Mouse (Mus musculus) brain, embryonic 18.5 days (tissue): ENCODE data around the gene Hexim2.

ENCODE experiments used
- DNase-seq: peaks from one replicate; pipeline ENCODE4 v3.0.0-alpha.2; 2012; ENCODE audit warnings: low read depth, low spot score

The Hexim2 gene

DNA sequence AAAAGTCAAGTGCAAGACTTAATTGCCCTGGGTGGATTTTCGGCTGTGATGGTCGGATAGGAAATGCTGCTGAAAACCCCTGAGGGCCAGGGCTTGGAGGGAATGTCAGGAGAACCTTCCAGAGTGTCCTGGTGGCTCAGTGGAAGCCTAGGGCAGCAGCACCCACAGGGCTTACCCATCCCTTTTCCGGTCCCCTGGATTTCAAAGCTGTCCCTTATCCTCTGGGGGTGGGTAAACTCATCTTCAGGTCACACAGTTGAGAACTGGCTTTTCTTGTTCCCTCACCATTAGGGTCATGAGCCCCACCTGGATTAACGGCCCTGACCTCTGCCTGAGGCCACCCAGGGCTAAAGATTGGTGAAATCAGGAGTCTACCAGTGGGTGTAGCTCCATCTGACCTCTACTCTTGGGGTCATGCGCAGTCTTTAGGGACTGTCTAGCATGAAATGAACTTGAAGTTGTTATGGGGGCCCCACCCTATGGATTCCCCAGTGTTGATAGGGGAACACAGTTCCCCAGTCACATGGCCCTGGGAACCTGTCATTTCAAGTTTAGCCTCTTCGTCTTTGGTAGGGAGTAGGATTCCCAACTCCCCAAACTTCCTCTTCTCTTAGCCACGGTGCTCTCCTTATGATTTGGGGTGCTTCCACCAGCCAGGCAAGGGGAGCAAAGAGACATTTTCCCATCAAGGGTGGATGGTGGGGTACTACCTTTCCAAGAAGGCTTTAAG is 41.0 kb downstream of the Hexim2 start:
- DNase-seq: no peak

DNA sequence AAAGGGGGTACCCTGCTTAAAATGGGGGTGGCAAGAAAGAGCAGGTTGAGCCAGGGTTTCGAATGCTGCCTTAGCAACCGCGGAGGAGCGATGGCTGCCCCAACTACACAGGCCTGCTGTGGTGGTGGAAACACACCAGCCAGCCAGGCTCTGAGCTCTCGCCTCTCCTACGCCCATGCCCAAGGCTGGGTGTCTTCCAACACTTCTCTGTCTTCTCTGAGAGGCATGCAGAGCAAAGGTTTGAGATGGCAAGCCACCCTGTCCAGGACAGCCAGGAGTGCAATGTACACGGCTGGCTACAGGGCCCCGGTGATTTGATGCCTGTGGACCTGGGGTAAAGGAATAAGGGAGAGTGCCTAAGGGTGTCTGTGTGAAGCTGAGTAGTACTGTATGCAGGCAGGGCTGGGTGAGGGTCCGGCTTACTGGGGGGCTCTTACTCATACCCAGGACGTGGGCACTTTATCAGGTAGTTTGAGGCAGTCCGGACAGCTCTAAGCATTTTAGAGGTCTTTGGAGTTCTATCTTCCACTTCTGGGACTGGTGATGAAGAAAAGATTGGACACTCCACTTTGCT is 41.6 kb downstream of the Hexim2 start:
- no peak for DNase-seq

DNA sequence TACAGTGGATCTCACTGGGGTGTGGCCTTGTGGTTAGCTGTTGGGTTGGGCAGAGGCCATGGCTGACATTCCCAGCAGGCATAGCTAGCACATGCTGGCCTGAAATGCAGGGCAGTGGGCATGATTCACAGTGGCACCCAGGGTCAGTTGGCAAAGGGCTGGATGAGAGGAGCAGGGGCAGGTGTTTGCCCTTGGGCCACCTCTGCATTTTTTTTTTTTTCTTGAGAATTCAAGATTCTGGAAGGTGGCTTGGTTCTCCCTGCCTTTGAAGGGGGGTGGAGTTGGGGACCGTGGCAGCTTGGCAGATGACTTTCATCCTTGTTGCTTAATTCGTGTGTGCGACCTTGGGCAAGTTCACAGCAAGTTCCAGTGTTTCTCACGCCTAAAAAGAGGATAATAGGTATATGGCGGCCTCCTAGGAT is 42.2 kb downstream of the Hexim2 start:
- no peak for DNase-seq

DNA sequence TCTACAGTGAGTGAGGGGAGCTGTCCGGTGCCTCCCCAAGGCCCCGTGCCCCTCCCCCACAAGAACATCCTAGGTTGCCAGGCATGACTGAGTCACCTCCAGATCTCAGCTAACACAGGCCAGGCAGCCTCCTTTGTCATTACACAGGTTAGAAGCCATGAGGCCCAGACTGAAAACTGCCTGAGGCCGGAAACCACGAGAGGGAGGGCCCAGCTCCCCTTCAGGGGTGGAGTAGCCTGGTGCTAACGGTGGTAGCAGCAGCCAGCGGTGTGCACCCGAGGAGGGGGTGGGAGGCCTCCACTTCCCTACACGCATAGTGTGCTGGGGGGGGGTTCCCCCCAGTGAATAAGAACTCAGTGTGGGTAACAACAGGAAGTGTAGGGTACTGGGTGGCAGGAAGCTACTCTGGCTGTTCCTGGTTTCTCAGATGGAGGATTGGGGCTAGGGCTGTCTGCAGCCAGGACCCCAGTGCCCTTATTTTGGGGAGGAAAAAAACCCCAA is 42.7 kb downstream of the Hexim2 start:
- DNase-seq: no peak

DNA sequence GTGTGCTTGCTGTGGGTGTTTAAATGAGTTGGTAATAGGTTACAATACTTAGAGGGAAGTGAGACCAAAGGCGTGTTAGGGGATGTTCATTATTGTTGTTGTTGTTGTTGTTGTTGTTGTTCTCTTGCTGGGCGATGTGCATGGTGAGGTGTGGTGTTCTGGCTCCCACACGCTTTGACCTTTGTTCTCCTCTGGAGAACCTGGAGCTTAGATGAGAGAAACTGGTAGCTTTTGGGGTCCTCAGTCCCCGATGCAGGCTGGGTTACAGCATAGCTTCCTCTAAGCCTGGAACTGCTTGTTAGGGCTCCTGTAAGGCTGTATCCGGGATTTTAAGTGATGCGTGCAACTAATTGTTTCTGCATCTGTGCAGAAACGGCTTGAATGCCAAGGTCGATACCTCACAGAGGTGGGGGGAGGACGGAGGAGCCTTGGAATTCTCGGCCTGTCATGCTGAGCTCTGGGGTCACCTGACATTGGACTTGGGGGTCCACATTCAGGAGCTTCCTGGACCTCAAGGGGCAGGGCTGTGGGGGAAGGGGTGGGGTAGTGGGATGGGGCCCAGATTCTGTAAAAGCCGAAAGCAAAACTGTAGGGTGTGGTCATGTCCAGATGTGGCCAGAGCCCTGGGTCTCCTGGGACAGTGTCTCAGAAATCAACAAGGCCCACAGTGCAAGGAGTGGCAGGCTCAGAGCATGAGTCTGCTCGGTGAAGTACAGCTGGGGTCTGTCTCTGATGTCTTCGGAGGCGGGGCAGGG is 43.6 kb downstream of the Hexim2 start:
- DNase-seq: no peak

DNA sequence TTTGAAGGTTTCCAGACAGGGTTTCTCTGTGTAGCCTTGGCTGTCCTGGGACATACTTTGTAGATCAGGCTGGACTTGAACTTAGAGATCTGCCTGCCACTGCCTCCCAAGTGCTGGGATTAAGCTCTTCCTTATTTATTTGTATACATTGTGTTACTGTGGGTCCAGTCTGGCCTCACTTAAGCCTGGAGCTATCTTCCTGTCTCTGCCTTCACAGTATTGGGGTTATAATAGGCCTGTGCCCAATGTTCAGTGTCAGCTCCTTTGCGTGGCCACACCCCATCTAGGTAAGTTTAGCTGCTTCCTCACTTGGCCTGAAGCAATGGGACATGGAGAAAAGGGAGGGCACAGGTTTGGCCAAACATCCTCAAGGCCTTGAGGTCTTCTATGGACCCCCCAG is 44.3 kb downstream of the Hexim2 start:
- DNase-seq: no peak

DNA sequence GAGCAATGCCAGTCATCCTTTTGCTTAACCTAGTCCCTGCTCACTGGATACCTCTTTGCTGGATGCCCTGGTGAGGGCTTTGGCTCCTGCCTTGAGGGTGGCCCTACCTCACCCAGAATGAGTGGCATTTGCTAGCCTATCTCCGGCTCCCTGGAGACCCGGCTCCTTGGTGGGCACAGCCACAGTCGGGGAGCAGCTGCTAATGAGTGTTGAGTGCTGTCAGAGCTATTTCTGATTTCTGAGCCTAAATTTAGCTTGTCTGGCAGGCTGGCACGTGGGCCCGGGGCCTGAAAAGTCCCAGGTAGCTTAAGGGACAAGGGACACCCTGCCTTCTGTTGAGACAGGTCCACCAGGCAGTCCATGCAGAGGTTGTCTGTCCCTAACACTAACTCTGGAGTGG is 45.0 kb downstream of the Hexim2 start:
- DNase-seq: no peak

DNA sequence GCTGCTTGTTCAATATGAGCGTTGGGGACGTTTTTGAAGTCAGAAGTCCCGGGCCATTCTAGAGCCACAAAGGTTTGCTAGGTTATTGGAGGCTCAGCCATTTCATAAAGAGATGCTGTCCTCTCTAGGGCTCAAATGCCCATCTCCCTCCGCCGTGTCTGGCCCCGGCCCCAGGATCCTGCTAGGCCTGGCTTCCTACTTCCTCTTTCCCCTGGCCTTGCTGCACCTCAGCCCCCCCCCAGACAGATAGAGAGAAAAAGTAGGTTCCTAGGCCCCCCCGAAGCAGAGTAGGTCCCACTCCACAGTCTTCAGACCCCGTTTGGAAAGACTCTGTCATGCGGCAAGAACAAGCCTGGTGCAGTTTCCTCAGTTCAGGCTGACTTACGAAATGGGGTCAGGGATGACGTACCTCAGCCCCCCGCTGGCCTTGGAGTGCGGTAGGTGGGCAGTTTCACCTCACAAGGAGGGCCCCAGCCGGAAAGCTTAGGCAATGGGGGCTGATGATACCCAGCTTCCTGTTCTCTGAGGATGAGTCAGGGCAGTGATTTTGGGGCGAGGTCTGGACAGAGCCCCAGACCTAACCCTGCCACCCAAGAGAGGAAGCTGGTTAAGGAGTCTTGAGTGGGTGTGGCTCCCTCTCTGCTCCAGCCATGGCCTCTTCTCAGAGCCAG is 45.7 kb downstream of the Hexim2 start:
- DNase-seq: no peak

DNA sequence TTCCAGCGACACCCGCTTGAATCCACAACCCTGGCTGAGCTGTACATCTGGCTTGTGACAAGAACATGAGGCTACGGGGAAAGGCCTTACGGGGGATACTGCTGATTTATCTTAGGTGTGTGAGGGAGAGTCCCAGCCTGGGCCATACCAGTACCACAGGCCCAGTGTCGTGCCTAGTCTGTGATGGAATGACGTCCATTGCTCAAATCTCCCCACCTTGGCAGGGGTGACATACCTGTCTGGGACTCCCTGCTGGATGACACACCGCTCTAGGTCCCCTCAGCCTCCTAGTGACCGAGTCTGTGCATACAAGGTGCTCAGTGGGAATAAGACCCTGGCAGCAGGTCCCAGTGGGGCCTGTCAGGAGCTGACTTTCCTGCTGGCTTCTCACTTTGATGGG is 46.5 kb downstream of the Hexim2 start:
- no peak for DNase-seq

DNA sequence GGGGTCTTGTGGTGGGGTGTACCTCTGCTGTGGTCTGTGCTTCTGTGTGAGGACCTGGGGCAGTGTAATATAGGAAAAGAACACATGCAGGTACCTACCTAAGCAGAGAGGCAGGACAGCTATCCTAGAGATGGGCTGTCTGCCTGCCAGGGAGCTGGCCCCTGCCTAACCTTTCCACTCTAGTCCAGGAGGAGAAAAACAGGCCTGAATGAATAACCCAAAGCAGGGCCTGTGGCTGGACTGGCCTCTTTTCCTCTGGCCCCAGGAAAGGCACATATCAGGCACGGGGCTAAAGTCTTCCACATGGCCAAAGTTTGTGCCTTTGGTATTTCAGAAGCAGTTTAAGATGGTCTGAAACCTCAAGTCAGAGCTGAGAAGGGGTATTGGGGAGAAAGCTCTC is 48.2 kb downstream of the Hexim2 start:
- no peak for DNase-seq

DNA sequence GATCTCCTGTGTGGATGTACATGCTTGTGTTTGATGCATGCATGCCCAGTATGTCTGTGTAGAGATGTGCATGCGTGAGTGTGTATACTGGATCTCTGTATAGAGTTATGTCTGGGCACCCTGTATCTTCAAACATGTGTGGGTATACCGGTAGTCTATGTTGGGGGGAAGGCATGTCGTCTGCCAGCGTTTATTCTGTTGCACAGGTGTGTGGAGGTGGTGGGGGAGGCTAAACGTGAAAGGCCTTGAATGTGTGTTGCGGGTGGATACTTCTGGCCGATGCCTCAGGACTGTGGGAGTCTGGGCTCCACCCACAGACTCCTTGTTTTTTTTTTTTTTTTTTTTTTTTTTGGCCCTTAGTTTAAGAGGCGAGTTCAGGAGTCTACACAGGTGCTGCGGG is 49.1 kb downstream of the Hexim2 start:
- DNase-seq: no peak

DNA sequence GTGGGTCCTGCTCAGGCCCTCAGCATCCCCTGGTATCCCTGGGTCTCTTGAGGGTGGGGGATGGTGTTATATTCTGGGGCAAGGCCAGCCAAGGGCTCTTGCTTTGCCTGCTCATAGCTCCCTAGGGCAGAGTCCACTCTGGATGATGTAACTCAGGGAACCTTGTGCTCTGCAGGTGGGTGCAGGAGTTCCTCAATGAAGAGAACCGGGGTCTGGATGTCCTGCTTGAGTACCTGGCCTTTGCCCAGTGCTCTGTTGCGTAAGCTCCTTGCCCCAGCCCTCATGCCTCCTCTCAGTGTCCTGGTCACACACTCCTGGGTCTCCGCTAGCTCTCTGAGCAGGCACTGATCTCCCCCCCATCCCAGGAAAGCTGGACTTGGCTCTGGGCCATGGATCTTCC is 49.7 kb downstream of the Hexim2 start:
- DNase-seq: no peak

DNA sequence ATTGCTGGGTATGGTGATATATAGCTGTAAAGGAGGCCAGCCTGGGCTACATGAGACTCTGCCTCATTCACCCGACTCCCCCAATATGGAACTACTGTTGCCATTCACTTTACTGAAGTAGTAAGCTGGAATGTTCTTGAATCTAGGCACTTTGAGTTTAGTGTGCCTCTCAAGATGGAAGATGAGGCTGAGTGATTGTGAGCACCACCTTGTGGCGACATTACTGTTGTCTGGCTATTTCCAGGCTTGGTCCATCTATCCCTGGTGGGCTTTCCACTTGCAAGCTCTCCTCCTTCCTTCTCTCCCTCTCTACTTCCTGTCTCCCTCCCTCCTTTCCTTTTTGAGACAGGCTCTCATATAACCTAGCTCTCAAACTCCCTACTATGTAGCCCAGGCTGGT is 52.7 kb downstream of the Hexim2 start:
- DNase-seq: no peak
